Mouse (Mus musculus): ENCODE results near the gene Olfr213. TPM values are rescaled to one million over a fixed set of nuclear protein-coding genes. Genes with fewer than 3 reads are reported as not detected.

Gene Olfr213
- polyA plus RNA-seq, 1 experiment from 2014 or later, result not detected

Other genes with a start within 250 kb of the Olfr213 start
- gene March8, start 200.4 kb upstream of the Olfr213 start, polyA plus RNA-seq (2015; fragmentation: Nextera tagmentation; extraction: Ambion mirVana), result 33.6 and 38.2 TPM in 2 replicates
- gene Alox5, start 77.3 kb upstream of the Olfr213 start, polyA plus RNA-seq (2015; fragmentation: Nextera tagmentation; extraction: Ambion mirVana), result 5.0 and 6.4 TPM in 2 replicates
- gene Olfr211, start 49.4 kb upstream of the Olfr213 start, polyA plus RNA-seq (2015; fragmentation: Nextera tagmentation; extraction: Ambion mirVana), result not detected in 2 replicates
- not detected in 2 replicates for gene Olfr212, start 31.9 kb upstream of the Olfr213 start, polyA plus RNA-seq (2015; fragmentation: Nextera tagmentation; extraction: Ambion mirVana)
- gene Gm5580, start 12.7 kb downstream of the Olfr213 start, polyA plus RNA-seq (2015; fragmentation: Nextera tagmentation; extraction: Ambion mirVana), result 0.35 and 2.5 TPM in 2 replicates
- gene Olfr214, start 15.8 kb downstream of the Olfr213 start, polyA plus RNA-seq (2015; fragmentation: Nextera tagmentation; extraction: Ambion mirVana), result not detected in 2 replicates
- gene Olfr215, start 45.7 kb downstream of the Olfr213 start, polyA plus RNA-seq (2015; fragmentation: Nextera tagmentation; extraction: Ambion mirVana), result not detected in 2 replicates
- 132 and 135 TPM in 2 replicates for gene Zfp422, start 90.5 kb downstream of the Olfr213 start, polyA plus RNA-seq (2015; fragmentation: Nextera tagmentation; extraction: Ambion mirVana)
- gene Depp1, start 112.2 kb downstream of the Olfr213 start, polyA plus RNA-seq (2015; fragmentation: Nextera tagmentation; extraction: Ambion mirVana), result 32.2 and 33.7 TPM in 2 replicates
- gene Rassf4, start 135.5 kb downstream of the Olfr213 start, polyA plus RNA-seq (2015; fragmentation: Nextera tagmentation; extraction: Ambion mirVana), result 10.1 and 10.6 TPM in 2 replicates
- gene Tmem72, start 178.5 kb downstream of the Olfr213 start, polyA plus RNA-seq (2015; fragmentation: Nextera tagmentation; extraction: Ambion mirVana), result 0.05 and 0.06 TPM in 2 replicates